Mouse (Mus musculus) kidney, postnatal 14 days (tissue): ENCODE results near the gene Rpl10-ps3.

Experiments
- DNase-seq: peaks from one replicate; pipeline ENCODE4 v3.0.0; 2022; ENCODE audit warnings: mixed read lengths

Rpl10-ps3 gene

DNA sequence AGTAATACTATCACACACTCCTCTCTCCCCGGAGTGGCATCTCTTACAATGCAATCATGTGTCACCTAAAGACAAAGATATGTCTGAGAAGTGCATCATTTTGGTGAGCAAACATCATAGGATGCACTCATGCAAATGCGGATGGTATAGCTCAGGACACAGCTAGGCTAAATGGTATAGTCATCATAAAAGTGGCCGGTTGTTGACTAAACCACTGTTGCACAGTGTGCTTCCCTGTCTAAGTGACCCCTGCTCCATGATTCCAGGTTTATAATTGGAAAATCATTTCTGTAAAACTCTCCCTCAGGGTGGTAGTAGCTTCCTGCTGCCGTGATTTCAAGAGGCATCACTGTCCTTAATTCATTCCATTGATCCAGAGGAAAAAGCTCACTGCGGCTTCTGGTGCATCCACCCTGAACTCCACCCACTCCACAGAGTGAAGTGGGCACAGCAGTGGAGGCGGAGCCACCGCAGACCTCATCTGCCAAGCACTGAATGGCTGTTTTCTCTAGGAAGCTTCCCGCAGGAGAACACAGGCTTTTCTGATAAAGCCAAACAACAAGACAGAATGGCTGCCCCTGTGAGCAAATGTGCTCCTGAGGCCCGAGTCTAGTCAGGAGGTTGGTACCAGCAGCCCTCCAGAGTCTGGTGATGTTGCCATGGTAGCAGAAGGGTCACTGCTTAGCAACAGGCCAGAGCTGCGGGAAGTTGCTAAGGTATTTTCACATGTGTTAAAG is 38.9 kb downstream of the Rpl10-ps3 start:
- DNase-seq, result no peak

DNA sequence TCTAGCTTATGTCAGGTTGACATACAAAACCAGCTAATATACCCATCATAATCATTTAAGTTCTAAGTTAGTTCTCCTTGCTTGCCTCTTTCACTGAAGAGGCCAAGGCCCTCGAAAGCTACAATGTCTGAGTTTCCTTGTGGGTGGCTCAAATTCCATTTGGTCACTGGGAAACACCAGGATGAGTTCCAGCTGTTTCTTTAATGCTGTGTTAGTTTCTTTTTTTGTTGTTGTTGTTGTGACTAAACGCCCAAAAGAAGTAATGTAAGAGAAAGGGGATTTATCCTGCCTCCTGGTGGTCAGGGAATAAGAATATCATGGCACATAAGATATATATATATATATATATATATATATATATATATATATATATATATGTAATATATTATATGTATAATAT is 39.7 kb downstream of the Rpl10-ps3 start:
- peak; percentile 26 for DNase-seq

DNA sequence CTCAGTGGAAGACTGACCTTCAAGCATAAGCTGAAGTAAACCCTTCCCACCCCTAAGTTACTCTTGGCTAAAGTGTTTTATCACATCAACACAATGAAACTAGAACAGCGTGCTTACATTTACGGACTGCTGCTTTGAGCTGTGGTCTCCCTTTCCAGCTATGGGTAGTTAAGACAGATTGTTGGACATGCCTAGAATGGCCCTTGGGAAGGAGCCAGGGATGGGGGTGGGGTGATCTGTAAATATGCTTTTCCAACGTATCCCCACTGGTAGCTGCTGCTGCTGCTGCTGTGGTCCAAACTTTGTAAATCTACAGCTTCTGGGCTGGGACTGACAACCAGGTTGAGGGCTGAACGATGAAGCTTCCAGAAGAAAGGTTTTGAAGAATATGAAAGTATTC is 40.8 kb downstream of the Rpl10-ps3 start:
- peak; percentile 54 for DNase-seq

DNA sequence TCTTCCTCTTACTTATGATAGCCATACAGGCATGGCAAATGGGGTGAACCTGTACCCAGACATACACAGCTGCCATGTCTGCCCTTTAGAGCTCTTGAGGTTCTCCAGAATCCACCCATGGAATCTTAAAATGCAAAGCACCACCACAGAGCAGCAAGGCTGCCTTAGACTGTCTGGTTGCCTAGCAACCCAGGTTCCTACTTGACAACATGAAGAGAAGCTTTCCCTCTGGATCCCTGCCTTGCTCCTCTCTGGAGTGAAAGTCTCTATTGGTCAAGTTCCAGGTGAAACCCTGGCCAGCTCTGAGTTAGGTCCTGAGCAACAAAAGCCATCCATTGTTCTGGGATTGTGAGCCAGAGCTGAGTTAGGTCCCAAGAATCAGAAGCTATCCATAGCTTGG is 43.0 kb downstream of the Rpl10-ps3 start:
- DNase-seq, result no peak

DNA sequence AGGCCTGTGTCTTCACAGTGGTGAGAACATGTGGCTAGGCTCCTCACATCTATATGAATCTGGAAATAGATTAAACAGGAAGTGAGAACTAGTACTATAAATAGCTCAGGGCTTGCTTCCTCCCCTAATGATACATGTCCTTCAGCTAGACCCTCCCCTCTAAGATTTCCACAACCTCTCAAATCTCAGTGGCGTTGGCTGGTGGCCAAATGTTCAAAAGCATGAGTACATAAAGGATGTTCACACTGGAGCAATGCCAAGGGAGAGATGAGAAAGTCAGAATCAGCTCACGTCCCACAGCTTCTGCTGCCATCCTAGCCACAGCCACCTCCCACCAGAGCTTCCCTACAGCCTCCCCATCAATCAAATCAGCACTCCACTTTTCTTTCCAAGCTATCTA is 46.4 kb downstream of the Rpl10-ps3 start:
- DNase-seq, result no peak
